Mouse (Mus musculus) limb, embryonic 10.5 days (tissue): ENCODE data around the gene Ankrd39. TPM values are rescaled to one million over a fixed set of nuclear protein-coding genes. Genes with fewer than 3 reads are reported as not detected.

Experiments
- DNase-seq: peaks from one replicate; pipeline ENCODE4 v3.0.0-alpha.2; 2017; ENCODE audit warnings: low spot score
- H3K27ac ChIP-seq: fragments of 300-500 bp; sonication (generic); 2 replicates; pipeline ENCODE4 v1.5.1; 2016; ENCODE audit warnings: mild to moderate bottlenecking
- H3K27me3 ChIP-seq: fragments of 300-500 bp; sonication (generic); 2 replicates; pipeline ENCODE4 v1.6.1; 2016; ENCODE audit warnings: low read depth, mild to moderate bottlenecking; ENCODE audit not compliant: poor library complexity, severe bottlenecking
- H3K36me3 ChIP-seq: fragments of 300-500 bp; sonication (generic); 2 replicates; pipeline ENCODE4 v1.6.1; 2016; ENCODE audit warnings: mild to moderate bottlenecking, moderate library complexity
- H3K4me1 ChIP-seq: fragments of 300-500 bp; sonication (generic); 2 replicates; pipeline ENCODE4 v1.6.1; 2016
- H3K4me3 ChIP-seq: fragments of 300-500 bp; sonication (generic); 2 replicates; pipeline ENCODE4 v1.5.1; 2016; ENCODE audit warnings: mild to moderate bottlenecking, moderate library complexity
- H3K9me3 ChIP-seq: fragments of 300-500 bp; sonication (generic); replicated peaks from 2 replicates; pipeline ENCODE4 v1.6.1; 2016; ENCODE audit warnings: mild to moderate bottlenecking
- WGBS: fragments of 180-500 bp; shearing (Covaris S2); methylation state at CpG from one replicate; pipeline ENCODE4 v1.1.7; 2016; 5-methylcytosine and 5-hydroxymethylcytosine counted together
- microRNA-seq: library from miRNA; unstranded; fragments of <30 nt; microRNA quantifications from one replicate; pipeline ENCODE4, GENCODE M21; 2017
- polyA plus RNA-seq: library from polyadenylated mRNA; unstranded; fragments of >200 nt; fragmentation: Nextera tagmentation; extraction: Ambion mirVana; gene quantifications from 2 replicates; pipeline ENCODE4 v1.2.1, GENCODE M21; 2016

Ankrd39 gene
- polyA plus RNA-seq, 1 experiment from 2014 or later: 20.3 TPM

GRCm38 (mm10) chr1:36512089-36512965 is 34.9 kb downstream of the Ankrd39 start:
- WGBS: 11% methylated on average over 125 of the region's 126 CpGs
- peak; percentile 73 for DNase-seq

DNA sequence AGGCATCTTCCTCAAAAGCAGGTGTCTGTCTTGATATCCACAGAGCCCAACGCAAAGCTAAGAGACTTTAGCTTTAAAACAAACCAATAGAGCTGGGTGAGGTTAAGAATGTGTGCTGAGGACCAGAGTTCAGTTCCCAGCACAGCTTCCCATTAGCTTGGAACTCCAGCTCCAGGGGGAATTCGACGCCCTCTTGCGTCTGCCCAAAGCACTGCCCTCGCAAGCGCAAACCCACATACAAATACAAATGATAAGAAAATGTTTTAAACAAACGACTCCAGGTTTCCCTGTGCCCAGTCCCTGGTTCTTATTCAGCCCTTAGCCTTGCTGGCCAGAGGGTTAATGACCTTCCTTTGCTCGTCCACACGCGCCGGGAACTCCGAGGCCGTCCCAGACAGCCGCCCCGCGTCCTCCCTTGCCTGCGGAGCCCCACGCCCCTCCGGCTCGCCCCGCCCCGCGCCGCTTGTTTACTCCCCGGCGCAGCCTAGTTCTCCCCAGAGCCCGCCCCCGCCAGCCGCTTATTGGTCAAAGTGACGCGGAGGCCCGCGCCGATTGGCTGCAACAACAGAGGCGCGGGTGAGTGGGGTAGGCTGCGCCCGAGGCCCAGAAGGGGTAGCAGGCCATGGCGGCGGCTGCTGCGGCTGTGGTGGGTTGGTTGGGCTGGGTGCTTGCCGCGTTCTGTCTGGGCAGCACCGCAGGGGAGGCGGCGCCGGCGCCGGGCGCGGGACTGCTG is 35.8 kb downstream of the Ankrd39 start, which contains the start of gene Cnnm3:
Gene Cnnm3 (plus strand): TSS at position 579 of the 733 bp plus-strand sequence.
- no peaks in the 10 kb centered on the region for H3K9me3 ChIP-seq
- 2% methylated on average over 51 of the region's 51 CpGs for WGBS
- H3K27ac ChIP-seq: peak within 1 kb of the TSS; percentile 93
- H3K4me3 ChIP-seq: peak within 1 kb of the TSS; percentile 84
- peaks cover 33% of the 10 kb centered on the region for H3K4me1 ChIP-seq
- H3K36me3 ChIP-seq: peaks cover 34% of the 10 kb centered on the region
- H3K27me3 ChIP-seq: no peaks in the 10 kb centered on the region
- DNase-seq: peak; percentile 100

More at GRCm38 (mm10) chr1:36512089-36512965, 34.9 kb downstream of the Ankrd39 start:
- Histone ChIP-seq H3K36me3 (peaks cover 36% of the 10 kb centered on the region), H3K9me3 (no peaks in the 10 kb centered on the region), H3K27ac (peak overlapping the region; percentile 93), H3K27me3 (no peaks in the 10 kb centered on the region), H3K4me3 (peak overlapping the region; percentile 84), H3K4me1 (peaks cover 33% of the 10 kb centered on the region)

DNA sequence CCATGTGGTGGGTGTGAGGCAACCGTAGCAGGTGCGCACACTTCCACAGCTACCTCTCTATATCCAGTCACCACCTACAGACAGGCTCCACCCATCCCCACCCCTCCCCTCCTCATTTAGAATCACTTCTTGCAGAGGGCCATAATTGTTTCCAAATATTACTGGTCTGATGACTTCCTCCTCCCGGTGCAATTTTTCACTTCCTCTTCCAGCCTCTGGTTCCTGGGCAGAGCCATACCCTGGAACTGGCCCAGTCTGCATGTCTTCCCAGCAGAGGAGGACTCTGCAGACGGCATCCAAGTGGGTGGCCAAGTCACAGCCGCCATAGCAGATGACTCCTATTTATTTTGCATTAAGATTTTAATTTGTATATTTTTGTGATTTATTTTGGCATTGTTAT is 39.0 kb downstream of the Ankrd39 start:
- H3K9me3 ChIP-seq: no peaks in the 10 kb centered on the region
- peaks cover 12% of the 10 kb centered on the region for H3K4me1 ChIP-seq
- H3K27ac ChIP-seq: no peak overlapping the region
- H3K27me3 ChIP-seq: no peaks in the 10 kb centered on the region
- 92% methylated on average over 5 of the region's 5 CpGs for WGBS
- no peak for DNase-seq
- peaks cover 24% of the 10 kb centered on the region for H3K36me3 ChIP-seq
- no peak overlapping the region for H3K4me3 ChIP-seq

GRCm38 (mm10) chr1:36501261-36501660 is 46.0 kb downstream of the Ankrd39 start:
- WGBS: 4% methylated on average over 3 of the region's 3 CpGs
- peak; percentile 88 for DNase-seq
- H3K27me3 ChIP-seq: no peaks in the 10 kb centered on the region
- no peaks in the 10 kb centered on the region for H3K4me1 ChIP-seq
- H3K4me3 ChIP-seq: no peak overlapping the region
- H3K36me3 ChIP-seq: peaks cover 42% of the 10 kb centered on the region
- no peaks in the 10 kb centered on the region for H3K9me3 ChIP-seq
- H3K27ac ChIP-seq: no peak overlapping the region

DNA sequence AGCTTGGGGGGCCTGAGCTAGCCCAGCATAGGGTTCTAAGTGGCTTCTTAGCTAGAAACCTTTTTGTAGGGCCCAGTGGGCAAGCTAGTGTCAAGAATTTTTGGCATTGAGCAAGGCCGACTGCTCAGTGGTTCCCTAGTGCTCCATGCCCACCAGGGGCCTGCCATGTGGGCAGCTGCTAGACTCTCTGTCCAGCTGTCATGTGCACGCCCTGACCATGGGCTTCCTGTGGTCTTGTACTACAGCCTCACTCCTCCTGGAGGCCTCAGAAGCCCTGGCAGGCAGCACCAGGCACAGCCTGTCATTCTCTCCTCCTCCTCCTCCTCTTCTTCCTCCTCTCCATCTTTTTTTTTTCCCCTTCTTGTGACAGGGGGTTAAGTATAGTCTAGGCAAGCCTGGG is 49.9 kb downstream of the Ankrd39 start:
- H3K9me3 ChIP-seq: no peaks in the 10 kb centered on the region
- WGBS: 87% methylated on average over 2 of the region's 2 CpGs
- no peak overlapping the region for H3K4me3 ChIP-seq
- no peak overlapping the region for H3K27ac ChIP-seq
- DNase-seq: no peak
- peaks cover 16% of the 10 kb centered on the region for H3K4me1 ChIP-seq
- no peaks in the 10 kb centered on the region for H3K27me3 ChIP-seq
- H3K36me3 ChIP-seq: peaks cover 28% of the 10 kb centered on the region

DNA sequence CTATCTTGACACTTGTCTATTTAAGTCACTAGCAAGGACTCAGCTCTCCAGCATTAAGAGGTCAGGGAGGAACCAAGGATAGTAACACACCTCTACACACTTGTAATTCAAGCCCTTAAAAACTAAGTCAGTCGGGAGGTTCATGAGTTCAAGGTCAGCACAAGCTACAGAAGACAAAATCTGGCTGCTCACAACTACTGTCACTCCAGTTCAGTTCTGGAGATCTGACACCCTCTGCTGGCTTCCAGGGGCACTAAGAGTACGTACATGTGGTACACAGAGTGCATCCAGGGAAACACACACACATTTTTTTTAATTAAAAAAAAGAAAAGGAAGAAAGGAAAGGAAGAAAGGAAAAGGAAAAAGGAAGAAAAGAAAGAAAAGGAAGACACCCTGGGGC is 50.5 kb downstream of the Ankrd39 start:
- H3K27ac ChIP-seq: no peak overlapping the region
- H3K4me1 ChIP-seq: peaks cover 20% of the 10 kb centered on the region
- H3K4me3 ChIP-seq: no peak overlapping the region
- H3K36me3 ChIP-seq: peaks cover 28% of the 10 kb centered on the region
- no peaks in the 10 kb centered on the region for H3K9me3 ChIP-seq
- no peaks in the 10 kb centered on the region for H3K27me3 ChIP-seq
- no peak for DNase-seq
- 67% methylated on average over 2 of the region's 2 CpGs for WGBS

GRCm38 (mm10) chr1:36493299-36493698 is 53.9 kb downstream of the Ankrd39 start:
- no peaks in the 10 kb centered on the region for H3K27me3 ChIP-seq
- H3K27ac ChIP-seq: 0 out of 2 replicates have a peak overlapping the region, but pooled peaks have one; percentile 17
- 51% methylated on average over 6 of the region's 6 CpGs for WGBS
- DNase-seq: no peak
- no peaks in the 10 kb centered on the region for H3K9me3 ChIP-seq
- no peak overlapping the region for H3K4me3 ChIP-seq
- peaks cover 3% of the 10 kb centered on the region; the same call in 1 of the 2 replicates for H3K36me3 ChIP-seq
- peaks cover 20% of the 10 kb centered on the region for H3K4me1 ChIP-seq

GRCm38 (mm10) chr1:36492416-36493139 is 54.7 kb downstream of the Ankrd39 start:
- WGBS: 48% methylated on average over 9 of the region's 9 CpGs
- Histone ChIP-seq H3K27ac (peak overlapping the region; percentile 42; the same call in 1 of the 2 replicates), H3K27me3 (no peaks in the 10 kb centered on the region), H3K4me3 (no peak overlapping the region), H3K4me1 (peaks cover 20% of the 10 kb centered on the region), H3K9me3 (no peaks in the 10 kb centered on the region), H3K36me3 (no peaks in the 10 kb centered on the region)
- DNase-seq: peak; percentile 53

DNA sequence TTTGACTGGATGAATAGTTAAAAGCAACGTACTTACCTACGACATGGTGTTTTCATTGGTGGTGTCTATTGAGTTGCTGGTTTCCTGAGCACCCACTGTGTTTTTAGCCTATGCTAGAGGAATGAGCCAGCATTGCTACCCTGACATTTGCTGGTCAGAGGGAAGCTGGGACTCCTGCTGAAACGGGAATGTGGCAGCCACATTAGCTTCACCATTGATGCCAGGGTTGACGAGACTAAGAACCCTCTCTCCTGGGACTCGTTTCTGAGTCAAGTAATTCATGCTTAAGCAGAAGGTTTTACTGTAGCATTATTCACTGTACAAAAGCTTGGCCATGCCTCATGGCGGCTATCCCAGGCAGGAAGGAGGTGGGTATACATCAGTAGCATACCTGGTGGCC is 57.6 kb downstream of the Ankrd39 start:
- no peaks in the 10 kb centered on the region for H3K9me3 ChIP-seq
- H3K27ac ChIP-seq: no peak overlapping the region
- no peaks in the 10 kb centered on the region for H3K36me3 ChIP-seq
- no peak overlapping the region for H3K4me3 ChIP-seq
- WGBS: 86% methylated on average over 6 of the region's 6 CpGs
- no peaks in the 10 kb centered on the region for H3K27me3 ChIP-seq
- no peak for DNase-seq
- H3K4me1 ChIP-seq: peaks cover 23% of the 10 kb centered on the region

Small RNA genes lying within 50 kb of the gene (microRNA-seq; reads per million reads assigned to microRNA genes)
- gene Gm47280: not detected

Other genes starting within 250 kb of the Ankrd39 start
- 2.8 and 4.2 TPM in 2 replicates for gene Arid5a, start 239.7 kb downstream of the Ankrd39 start, polyA plus RNA-seq
- gene Kansl3, start 178.3 kb downstream of the Ankrd39 start, polyA plus RNA-seq: 50.3 and 53.4 TPM in 2 replicates
- 1.1 and 1.7 TPM in 2 replicates for gene Fer1l5, start 175.2 kb downstream of the Ankrd39 start, polyA plus RNA-seq
- 53.7 and 59.8 TPM in 2 replicates for gene Lman2l, start 102.2 kb downstream of the Ankrd39 start, polyA plus RNA-seq
- gene Cnnm4, start 75.8 kb downstream of the Ankrd39 start, polyA plus RNA-seq: 12.7 and 17.5 TPM in 2 replicates
- gene Cnnm3, start 35.6 kb downstream of the Ankrd39 start, polyA plus RNA-seq: 3.6 and 4.5 TPM in 2 replicates
- gene Ankrd23, start 10.6 kb downstream of the Ankrd39 start, polyA plus RNA-seq: 14.3 and 16.8 TPM in 2 replicates
- gene Gm42417, start 8.0 kb downstream of the Ankrd39 start, polyA plus RNA-seq: 0.39 TPM in 1 of 2 replicates, not detected in the other
- gene Sema4c, start 10.9 kb upstream of the Ankrd39 start, polyA plus RNA-seq: 28.5 and 34.2 TPM in 2 replicates
- 1.3 and 1.6 TPM in 2 replicates for gene Fam178b, start 135.7 kb upstream of the Ankrd39 start, polyA plus RNA-seq
- 535 and 559 TPM in 2 replicates for gene Cox5b, start 144.0 kb upstream of the Ankrd39 start, polyA plus RNA-seq
- not detected in 2 replicates for gene 4933424G06Rik, start 162.7 kb upstream of the Ankrd39 start, polyA plus RNA-seq
- 155 and 156 TPM in 2 replicates for gene Actr1b, start 167.0 kb upstream of the Ankrd39 start, polyA plus RNA-seq
- 0.36 TPM in 1 of 2 replicates, not detected in the other for gene Zap70, start 214.4 kb upstream of the Ankrd39 start, polyA plus RNA-seq